ENCODE assay signal across 20 mouse cellular contexts in genomic region chr7:24948774-24949173, GRCm38 (mm10). TPM values are rescaled to one million over a fixed set of nuclear protein-coding genes. Genes with fewer than 3 reads are reported as not detected.
DNase-seq lines count a peak whose midpoint lies in the region; ATAC-seq lines count a peak whose summit lies in the region.
"Had no signal": no experiment of that assay in that cellular context is flagged by ENCODE, and none has a peak within 500 bp of the region (broad histone marks: within the 10 kb centered on the region; RNA-seq: fewer than 3 reads in every experiment).

No protein-coding gene starts in this region.

- WGBS in embryonic facial prominence, embryonic 10.5 days: 3% methylated on average over 29 of the region's 29 CpGs
- 2% methylated on average over 29 of the region's 29 CpGs for WGBS in hindbrain, embryonic 10.5 days
- WGBS in midbrain, embryonic 12.5 days: 2% methylated on average over 29 of the region's 29 CpGs

- peaks cover 35% of the 10 kb centered on the region for H3K4me1 ChIP-seq in embryonic facial prominence, embryonic 10.5 days
- peaks cover 76% of the 10 kb centered on the region for H3K4me1 ChIP-seq in hindbrain, embryonic 10.5 days (replicated peaks)
- H3K4me1 ChIP-seq in midbrain, embryonic 12.5 days: peaks cover 46% of the 10 kb centered on the region

- DNase-seq in MN1 (ENCODE audit: low spot score): peak; percentile 21
- no peak for DNase-seq in embryonic facial prominence, embryonic 10.5 days (ENCODE audit: low spot score)
- peak; percentile 30 for DNase-seq in hindbrain, embryonic 10.5 days (ENCODE audit: low spot score)
- no peak for DNase-seq in kidney, adult 11 months
- DNase-seq in lung, adult 18-20 months: no peak
- DNase-seq in adrenal gland, adult 2 months: no peak
- no peak for DNase-seq in gastrocnemius, postnatal 25 days
- DNase-seq: heart, adult 18-20 months; heart, postnatal 10 days; kidney, postnatal 10 days had no signal

- H3K4me2 ChIP-seq in midbrain, embryonic 12.5 days (replicated peaks): peak overlapping the region; percentile 44
- H3K4me2 ChIP-seq: liver, embryonic 15.5 days had no signal

- H3K9ac ChIP-seq in midbrain, embryonic 12.5 days (replicated peaks): peak overlapping the region; percentile 43
- H3K9ac ChIP-seq: liver, embryonic 15.5 days had no signal

- no peak for ATAC-seq in midbrain, embryonic 12.5 days (ENCODE audit: low FRiP score, low read depth)
- ATAC-seq: intestine, embryonic 16.5 days had no signal

- peaks cover 100% of the 10 kb centered on the region for H3K27me3 ChIP-seq in embryonic facial prominence, embryonic 10.5 days (replicated peaks; ENCODE audit: low read depth, poor library complexity, severe bottlenecking)
- peaks cover 100% of the 10 kb centered on the region for H3K27me3 ChIP-seq in hindbrain, embryonic 10.5 days (ENCODE audit: insufficient read depth, poor library complexity, severe bottlenecking)
- H3K27me3 ChIP-seq in midbrain, embryonic 12.5 days: peaks cover 99% of the 10 kb centered on the region

- peak overlapping the region; percentile 25; the same call in 1 of the 2 replicates for H3K4me3 ChIP-seq in embryonic facial prominence, embryonic 10.5 days
- H3K4me3 ChIP-seq in hindbrain, embryonic 10.5 days: peak overlapping the region; percentile 27
- H3K4me3 ChIP-seq in midbrain, embryonic 12.5 days: peak overlapping the region; percentile 18
- H3K4me3 ChIP-seq: liver, embryonic 15.5 days; myocyte had no signal

- no peak overlapping the region for H3K27ac ChIP-seq in embryonic facial prominence, embryonic 10.5 days (replicated peaks)
- peak overlapping the region; percentile 50; the same call in 1 of the 2 replicates for H3K27ac ChIP-seq in hindbrain, embryonic 10.5 days
- 0 out of 2 replicates have a peak overlapping the region, but pooled peaks have one; percentile 15 for H3K27ac ChIP-seq in midbrain, embryonic 12.5 days (replicated peaks)
- H3K27ac ChIP-seq: liver, embryonic 15.5 days had no signal

- H3K36me3 ChIP-seq in embryonic facial prominence, embryonic 10.5 days (replicated peaks): no peaks in the 10 kb centered on the region
- H3K36me3 ChIP-seq in hindbrain, embryonic 10.5 days: no peaks in the 10 kb centered on the region
- no peaks in the 10 kb centered on the region for H3K36me3 ChIP-seq in midbrain, embryonic 12.5 days
- H3K36me3 ChIP-seq: liver, embryonic 15.5 days had no signal

- H3K9me3 ChIP-seq in embryonic facial prominence, embryonic 10.5 days: no peaks in the 10 kb centered on the region
- H3K9me3 ChIP-seq in hindbrain, embryonic 10.5 days: no peaks in the 10 kb centered on the region
- no peaks in the 10 kb centered on the region for H3K9me3 ChIP-seq in midbrain, embryonic 12.5 days
- H3K9me3 ChIP-seq: liver, embryonic 15.5 days had no signal

RNA-seq across cellular contexts. Expression of gene Gm4881, which starts 4.5 kb away (rescaled TPM):
- 0.17 TPM in 1 of 2 replicates, not detected in the other for polyA plus RNA-seq in embryonic facial prominence, embryonic 10.5 days (2016; fragmentation: Nextera tagmentation; extraction: Ambion mirVana)
- 0.42 and 2.7 TPM in 2 replicates for polyA plus RNA-seq in hindbrain, embryonic 10.5 days (2016; fragmentation: Nextera tagmentation; extraction: Ambion mirVana)
- polyA plus RNA-seq in midbrain, embryonic 12.5 days (2016; fragmentation: Nextera tagmentation; extraction: Ambion mirVana): 3.6 and 5.9 TPM in 2 replicates
- not detected for total RNA-seq in adrenal gland, adult 2 months (2021)
- polyA plus RNA-seq in adrenal gland, adult 2 months (2012; rRNA removed): not detected in 2 replicates
- not detected for total RNA-seq in gastrocnemius, postnatal 25 days (2021)
- total RNA-seq: CH12.LX; common myeloid progenitor, adult 5-6 weeks; gastrocnemius, adult 18-20 months; heart, adult 18-20 months; heart, postnatal 10 days; layer of hippocampus, postnatal 25 days had no signal
- polyA plus RNA-seq: intestine, embryonic 16.5 days; limb, embryonic 11.5 days; liver, embryonic 15.5 days; myocyte; spleen, adult 2 months had no signal

RNA-seq across cellular contexts. Expression of gene Rabac1, which starts 23.8 kb away (rescaled TPM):
- 69.5 and 76.1 TPM in 2 replicates for polyA plus RNA-seq in embryonic facial prominence, embryonic 10.5 days (2016; fragmentation: Nextera tagmentation; extraction: Ambion mirVana)
- 98.4 and 126 TPM in 2 replicates for polyA plus RNA-seq in hindbrain, embryonic 10.5 days (2016; fragmentation: Nextera tagmentation; extraction: Ambion mirVana)
- 111 and 118 TPM in 2 replicates for polyA plus RNA-seq in midbrain, embryonic 12.5 days (2016; fragmentation: Nextera tagmentation; extraction: Ambion mirVana)
- total RNA-seq in adrenal gland, adult 2 months (2021): 100 to 1,000 TPM; 251 to 383 TPM
- polyA plus RNA-seq in adrenal gland, adult 2 months (2012; rRNA removed): 735 and 788 TPM in 2 replicates
- total RNA-seq in gastrocnemius, postnatal 25 days (2021): 100 to 1,000 TPM; 191 to 193 TPM

RNA-seq across cellular contexts. Expression of gene Arhgef1, which starts 46.1 kb away (rescaled TPM):
- 79.9 and 87.0 TPM in 2 replicates for polyA plus RNA-seq in embryonic facial prominence, embryonic 10.5 days (2016; fragmentation: Nextera tagmentation; extraction: Ambion mirVana)
- polyA plus RNA-seq in hindbrain, embryonic 10.5 days (2016; fragmentation: Nextera tagmentation; extraction: Ambion mirVana): 72.4 and 76.0 TPM in 2 replicates
- 78.6 and 79.4 TPM in 2 replicates for polyA plus RNA-seq in midbrain, embryonic 12.5 days (2016; fragmentation: Nextera tagmentation; extraction: Ambion mirVana)
- total RNA-seq in adrenal gland, adult 2 months (2021): 10 to 100 TPM; 71.4 to 79.3 TPM
- 195 and 229 TPM in 2 replicates for polyA plus RNA-seq in adrenal gland, adult 2 months (2012; rRNA removed)
- total RNA-seq in gastrocnemius, postnatal 25 days (2021): 10 to 100 TPM; 30.9 to 34.2 TPM

RNA-seq across cellular contexts. Expression of gene Cd79a, which starts 51.6 kb away (rescaled TPM):
- 0.26 and 0.40 TPM in 2 replicates for polyA plus RNA-seq in embryonic facial prominence, embryonic 10.5 days (2016; fragmentation: Nextera tagmentation; extraction: Ambion mirVana)
- polyA plus RNA-seq in hindbrain, embryonic 10.5 days (2016; fragmentation: Nextera tagmentation; extraction: Ambion mirVana): 0.13 and 0.29 TPM in 2 replicates
- polyA plus RNA-seq in midbrain, embryonic 12.5 days (2016; fragmentation: Nextera tagmentation; extraction: Ambion mirVana): 0.31 and 0.36 TPM in 2 replicates
- total RNA-seq in adrenal gland, adult 2 months (2021): under 1 TPM; 0.46 to 0.86 TPM
- polyA plus RNA-seq in adrenal gland, adult 2 months (2012; rRNA removed): 2.2 and 3.1 TPM in 2 replicates
- total RNA-seq in gastrocnemius, postnatal 25 days (2021): under 1 TPM in 1 of 2 experiments, not detected in 1; 0.24 TPM
- total RNA-seq: common myeloid progenitor, adult 5-6 weeks had no signal

RNA-seq across cellular contexts. Expression of gene Atp1a3, which starts 57.0 kb away (rescaled TPM):
- 4.4 and 5.4 TPM in 2 replicates for polyA plus RNA-seq in embryonic facial prominence, embryonic 10.5 days (2016; fragmentation: Nextera tagmentation; extraction: Ambion mirVana)
- polyA plus RNA-seq in hindbrain, embryonic 10.5 days (2016; fragmentation: Nextera tagmentation; extraction: Ambion mirVana): 11.8 and 45.9 TPM in 2 replicates
- 77.8 and 86.3 TPM in 2 replicates for polyA plus RNA-seq in midbrain, embryonic 12.5 days (2016; fragmentation: Nextera tagmentation; extraction: Ambion mirVana)
- total RNA-seq in adrenal gland, adult 2 months (2021): 100 to 1,000 TPM in 1 of 2 experiments, 10 to 100 TPM in 1; 59.1 to 147 TPM
- polyA plus RNA-seq in adrenal gland, adult 2 months (2012; rRNA removed): 115 and 153 TPM in 2 replicates
- total RNA-seq in gastrocnemius, postnatal 25 days (2021): under 1 TPM in 1 of 2 experiments, not detected in 1; 0.46 TPM

Comparison
In these comparisons a context has a peak if more than half of its experiments do, and no peak if none do; other contexts are left out.
1. DNase-seq: peak in MN1 (single experiment) and hindbrain, embryonic 10.5 days (single experiment); none in embryonic facial prominence, embryonic 10.5 days (single experiment), kidney, adult 11 months (single experiment), lung, adult 18-20 months (0 of 2), adrenal gland, adult 2 months (single experiment) and gastrocnemius, postnatal 25 days (single experiment).
2. Peak in every context shown above with its lines, with median percentiles within 50 percentile points of each other: H3K4me3 ChIP-seq.